Mouse (Mus musculus) intestine, postnatal 0 days (tissue): ENCODE measurements around the gene Fbxw27. TPM values are rescaled to one million over a fixed set of nuclear protein-coding genes. Genes with fewer than 3 reads are reported as not detected.
"Not testable (repeated sequence)": the region's sequence is repeated elsewhere in the genome, so short reads cannot be mapped to it uniquely, and the experiment has no call there.

Experiments used
- ATAC-seq: fragments of 200-750 bp; cut with Nextera tagmentation; 2 replicates; pipeline ENCODE4 v1.8.0; 2017; ENCODE audit warnings: mild to moderate bottlenecking, moderate TSS enrichment, moderate library complexity
- H3K27ac ChIP-seq: fragments of 300-500 bp; sonication (generic); 2 replicates; pipeline ENCODE4 v1.5.1; 2014; ENCODE audit warnings: mild to moderate bottlenecking, low read depth, low read length, moderate library complexity
- H3K27me3 ChIP-seq: fragments of 300-500 bp; sonication (generic); replicated peaks from 2 replicates; pipeline ENCODE4 v1.6.1; 2014; ENCODE audit warnings: low read length, mixed read lengths; ENCODE audit not compliant: control insufficient read depth, insufficient read depth
- H3K36me3 ChIP-seq: fragments of 300-500 bp; sonication (generic); 2 replicates; pipeline ENCODE4 v1.6.1; 2014; ENCODE audit warnings: mild to moderate bottlenecking, moderate library complexity; ENCODE audit not compliant: control insufficient read depth, insufficient read depth
- H3K4me1 ChIP-seq: fragments of 300-500 bp; sonication (generic); replicated peaks from 2 replicates; pipeline ENCODE4 v1.6.1; 2014; ENCODE audit warnings: antibody characterized with exemption, low read length, mixed read lengths; ENCODE audit not compliant: control insufficient read depth, insufficient read depth
- H3K4me2 ChIP-seq: fragments of 300-500 bp; sonication (generic); replicated peaks from 2 replicates; pipeline ENCODE4 v1.6.1; 2014; ENCODE audit warnings: low read depth, mild to moderate bottlenecking, moderate library complexity
- H3K4me3 ChIP-seq: fragments of 300-500 bp; sonication (generic); 2 replicates; pipeline ENCODE4 v1.5.1; 2014; ENCODE audit warnings: low read depth, low read length
- H3K9ac ChIP-seq: fragments of 300-500 bp; sonication (generic); 2 replicates; pipeline ENCODE4 v1.6.1; 2014; ENCODE audit warnings: mild to moderate bottlenecking, low read depth, low read length
- H3K9me3 ChIP-seq: fragments of 300-500 bp; sonication (generic); 2 replicates; pipeline ENCODE4 v1.6.1; 2016; ENCODE audit warnings: mixed run types; ENCODE audit not compliant: control insufficient read depth
- CTCF ChIP-seq: sonication (generic); IDR thresholded peaks from 2 replicates; pipeline ENCODE4 v1.5.1; 2016; ENCODE audit warnings: low read depth, mild to moderate bottlenecking, control low read depth, antibody characterized with exemption, moderate library complexity
- WGBS: fragments of 180-500 bp; shearing (Covaris S2); extraction: QIAGEN DNeasy Blood & Tissue Kit; methylation state at CpG from one replicate; pipeline ENCODE4 v1.1.7; 2014; 5-methylcytosine and 5-hydroxymethylcytosine counted together
- polyA plus RNA-seq: library from polyadenylated mRNA; unstranded; fragments of >200 nt; fragmentation: Nextera tagmentation; extraction: Ambion mirVana; gene quantifications from 2 replicates; pipeline ENCODE4 v1.2.1, GENCODE M21; 2015

Fbxw27 gene
- polyA plus RNA-seq, 1 experiment from 2014 or later, result not detected

DNA sequence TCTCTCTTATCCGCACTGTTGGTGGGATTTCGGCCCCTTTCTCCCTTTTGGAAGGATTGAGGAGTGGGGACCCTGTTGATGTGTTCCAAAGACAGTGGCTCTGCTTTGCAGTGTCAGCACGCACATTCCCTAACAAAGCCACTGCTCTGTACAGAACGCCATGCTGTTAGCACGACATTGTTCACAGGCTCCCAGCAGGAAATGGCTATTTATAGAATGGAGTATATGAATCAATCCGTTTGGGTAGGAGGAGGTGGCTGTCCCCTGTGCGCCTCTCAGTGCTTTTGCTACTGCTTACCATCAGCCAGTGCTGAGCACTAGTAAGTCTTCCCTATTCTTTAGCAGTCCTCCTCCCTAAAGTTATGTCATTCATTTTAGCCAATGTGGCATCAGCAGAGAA, 23.0 kb upstream of the Fbxw27 start:
- Histone ChIP-seq H3K36me3 (no peaks in the 10 kb centered on the region), H3K4me2 (no peak overlapping the region), H3K27me3 (no peaks in the 10 kb centered on the region), H3K9me3 (no peaks in the 10 kb centered on the region), H3K4me1 (no peaks in the 10 kb centered on the region), H3K9ac (no peak overlapping the region), H3K27ac (no peak overlapping the region), H3K4me3 (no peak overlapping the region)
- 55% methylated on average over 7 of the region's 7 CpGs for WGBS
- TF ChIP-seq CTCF, result no peak
- ATAC-seq, result no peak

DNA sequence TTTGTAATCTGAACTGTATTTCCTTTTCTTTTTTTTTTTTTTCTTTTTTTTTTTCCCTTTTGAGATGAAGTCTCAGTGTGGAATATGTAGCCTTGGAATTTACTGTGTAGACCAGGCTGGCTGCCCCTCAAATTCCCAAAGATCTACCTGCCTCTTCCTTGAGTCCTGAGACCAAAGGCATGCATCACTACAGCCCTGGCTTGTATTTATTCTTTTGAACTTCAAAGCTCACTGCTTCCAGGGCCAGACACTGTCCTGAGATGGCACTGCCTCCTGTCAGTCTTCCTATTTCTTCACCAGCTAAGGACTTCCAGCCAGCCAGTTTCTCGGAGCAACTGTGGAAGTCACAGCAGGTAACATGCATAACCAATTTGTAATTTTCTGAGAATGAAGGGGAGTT, 21.5 kb upstream of the Fbxw27 start, which contains the start of gene Spink8:
Gene Spink8 (plus strand): TSS at position 301 of the 400 bp plus-strand sequence.
- H3K4me3 ChIP-seq, result no peak within 1 kb of the TSS
- no peak for ATAC-seq
- WGBS, result 65% methylated on average over 1 of the region's 1 CpGs
- H3K4me2 ChIP-seq, result no peak within 1 kb of the TSS
- H3K9ac ChIP-seq, result no peak within 1 kb of the TSS
- no peaks in the 10 kb centered on the region for H3K4me1 ChIP-seq
- no peak for TF ChIP-seq CTCF
- H3K27ac ChIP-seq, result no peak within 1 kb of the TSS
- H3K9me3 ChIP-seq, result no peaks in the 10 kb centered on the region
- no peaks in the 10 kb centered on the region for H3K27me3 ChIP-seq
- no peaks in the 10 kb centered on the region for H3K36me3 ChIP-seq

DNA sequence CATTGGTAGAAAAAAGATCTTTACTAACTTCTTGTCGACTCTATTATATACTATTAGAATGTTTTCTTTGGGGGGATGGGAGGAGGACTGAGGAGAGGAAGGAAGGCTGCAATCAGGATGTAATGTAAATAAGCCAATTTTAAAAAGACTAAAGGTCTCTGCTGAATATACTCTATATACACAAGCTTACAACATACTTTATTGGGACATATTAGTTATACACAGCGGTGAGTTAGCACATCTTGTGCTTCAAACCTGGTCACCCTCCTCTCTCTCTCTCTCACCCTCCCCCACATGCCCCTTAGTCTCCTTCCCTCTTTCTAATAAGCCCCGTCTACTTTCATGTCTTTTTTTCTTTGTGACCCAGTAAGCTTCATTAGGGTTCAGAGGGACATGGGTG, 17.4 kb upstream of the Fbxw27 start:
- no peaks in the 10 kb centered on the region for H3K36me3 ChIP-seq
- H3K4me3 ChIP-seq, result no peak overlapping the region
- no peak overlapping the region for H3K27ac ChIP-seq
- H3K4me2 ChIP-seq, result no peak overlapping the region
- H3K9ac ChIP-seq, result no peak overlapping the region
- H3K4me1 ChIP-seq, result no peaks in the 10 kb centered on the region
- 33% methylated on average over 3 of the region's 3 CpGs for WGBS
- no peak for TF ChIP-seq CTCF
- H3K27me3 ChIP-seq, result no peaks in the 10 kb centered on the region
- H3K9me3 ChIP-seq, result no peaks in the 10 kb centered on the region
- no peak for ATAC-seq

DNA sequence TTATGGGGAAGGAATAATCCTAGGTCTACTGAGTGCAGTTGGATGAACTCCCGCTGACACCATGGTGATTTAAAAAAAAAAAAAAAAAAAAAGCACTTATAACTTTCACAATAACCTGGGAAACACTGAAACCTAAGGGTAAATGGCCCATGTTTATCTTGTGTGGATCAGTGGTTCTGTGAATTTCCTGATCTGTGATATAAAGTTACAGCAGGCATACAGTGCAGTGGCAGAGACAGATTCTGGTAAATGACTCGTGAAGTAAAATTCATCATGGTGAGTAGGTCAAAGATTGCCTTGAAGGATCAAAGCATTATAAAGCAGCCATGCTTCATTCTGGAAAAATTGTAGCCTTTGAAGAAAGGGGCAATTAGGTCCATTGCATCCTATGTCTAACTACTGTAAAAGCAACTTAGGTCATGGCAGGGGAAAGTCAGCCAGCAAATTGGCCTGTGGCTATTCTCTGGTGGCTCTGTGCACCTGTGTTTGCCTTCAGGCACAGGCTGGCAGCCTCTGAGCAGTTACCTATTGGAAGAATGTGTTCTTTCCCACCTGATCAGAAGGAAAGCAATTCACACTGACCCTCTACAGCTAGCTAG, 16.3 kb upstream of the Fbxw27 start:
- Histone ChIP-seq H3K27me3 (no peaks in the 10 kb centered on the region), H3K9me3 (no peaks in the 10 kb centered on the region), H3K4me2 (no peak overlapping the region), H3K27ac (no peak overlapping the region), H3K9ac (no peak overlapping the region), H3K4me3 (no peak overlapping the region), H3K36me3 (no peaks in the 10 kb centered on the region), H3K4me1 (no peaks in the 10 kb centered on the region)
- 68% methylated on average over 2 of the region's 2 CpGs for WGBS
- no peak for ATAC-seq
- TF ChIP-seq CTCF, result no peak

DNA sequence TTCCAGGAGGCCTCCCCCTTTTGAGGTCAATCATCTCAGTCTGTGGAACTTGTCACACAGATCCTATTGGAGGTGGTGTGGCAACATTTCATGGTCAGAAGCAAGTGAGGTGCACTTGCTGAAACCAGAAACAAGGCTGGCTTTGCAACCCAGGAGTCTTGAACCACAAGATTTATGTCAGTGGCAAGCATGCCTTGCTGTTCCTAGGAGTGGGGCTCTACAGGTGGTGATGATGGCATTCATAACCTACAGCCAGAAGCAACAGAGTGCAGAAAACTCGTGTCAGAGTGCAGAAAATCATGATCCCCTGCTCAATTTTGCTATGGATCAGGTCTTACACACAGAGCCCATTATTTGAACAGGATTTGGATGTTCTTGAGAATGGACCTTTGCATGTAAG, 15.8 kb upstream of the Fbxw27 start:
- no peak for TF ChIP-seq CTCF
- ATAC-seq, result no peak

DNA sequence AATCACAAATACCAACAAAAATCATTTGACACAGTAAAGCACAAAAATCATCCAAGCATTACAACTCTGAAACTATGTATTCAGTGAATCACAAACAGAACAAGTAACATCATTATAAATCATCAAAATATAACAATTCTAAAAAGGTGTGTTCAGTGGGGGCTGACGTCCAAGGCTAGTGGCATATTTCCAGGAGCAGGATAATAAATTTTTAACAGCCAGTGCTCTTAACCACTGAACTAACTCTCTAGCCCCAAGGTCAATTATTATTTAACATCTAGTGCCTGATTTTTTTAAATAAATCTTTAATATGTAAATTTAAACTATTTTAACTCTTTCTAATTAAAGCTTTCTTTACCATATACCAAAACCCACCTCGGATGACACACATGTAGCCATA, 15.1 kb upstream of the Fbxw27 start:
- not testable (repeated sequence) for H3K9me3 ChIP-seq, H3K36me3 ChIP-seq, H3K27ac ChIP-seq, H3K4me2 ChIP-seq, H3K4me3 ChIP-seq, ATAC-seq, H3K27me3 ChIP-seq, H3K9ac ChIP-seq, H3K4me1 ChIP-seq
- 56% methylated on average over 2 of the region's 2 CpGs for WGBS

More for the DNA sequence above, 15.8 kb upstream of the Fbxw27 start:
- no peak overlapping the region for H3K4me3 ChIP-seq
- no peaks in the 10 kb centered on the region for H3K4me1 ChIP-seq
- H3K9ac ChIP-seq, result no peak overlapping the region
- no peaks in the 10 kb centered on the region for H3K9me3 ChIP-seq
- H3K27ac ChIP-seq, result no peak overlapping the region
- no peaks in the 10 kb centered on the region for H3K36me3 ChIP-seq
- H3K4me2 ChIP-seq, result no peak overlapping the region
- 54% methylated on average over 1 of the region's 1 CpGs for WGBS
- H3K27me3 ChIP-seq, result no peaks in the 10 kb centered on the region

DNA sequence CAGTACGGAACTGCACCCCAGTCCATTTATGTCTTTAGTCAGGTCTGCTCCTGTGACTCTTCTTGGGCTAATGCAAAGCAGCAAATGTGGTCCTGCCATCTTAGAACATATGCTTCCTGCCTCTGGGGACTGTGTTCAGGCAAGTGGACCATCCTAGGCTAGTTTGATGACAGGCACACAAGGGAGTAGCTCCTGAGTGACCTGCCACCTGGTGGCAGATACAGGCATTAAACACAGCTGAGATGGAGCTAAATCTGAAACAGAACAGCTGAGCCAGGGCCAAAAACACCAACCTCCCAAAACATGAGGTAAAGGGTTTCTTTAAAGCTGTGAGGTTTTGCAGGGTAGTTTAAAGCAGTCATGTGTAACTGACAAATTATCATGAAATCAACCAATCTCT, 7.6 kb upstream of the Fbxw27 start:
- Histone ChIP-seq H3K4me3 (no peak overlapping the region), H3K9ac (no peak overlapping the region), H3K27me3 (no peaks in the 10 kb centered on the region), H3K27ac (no peak overlapping the region), H3K4me1 (no peaks in the 10 kb centered on the region), H3K9me3 (no peaks in the 10 kb centered on the region), H3K36me3 (no peaks in the 10 kb centered on the region), H3K4me2 (no peak overlapping the region)
- 85% methylated on average over 1 of the region's 1 CpGs for WGBS
- TF ChIP-seq CTCF, result peak; percentile 76
- no peak for ATAC-seq
